Mouse (Mus musculus) embryonic facial prominence, embryonic 10.5 days (tissue): ENCODE results near the gene Ppp1r16b. TPM values are rescaled to one million over a fixed set of nuclear protein-coding genes. Genes with fewer than 3 reads are reported as not detected.

Experiments
- DNase-seq: peaks from one replicate; pipeline ENCODE4 v3.0.0-alpha.2; 2017; ENCODE audit warnings: low spot score
- H3K27ac ChIP-seq: fragments of 300-500 bp; sonication (generic); replicated peaks from 2 replicates; pipeline ENCODE4 v1.5.1; 2016; ENCODE audit warnings: mild to moderate bottlenecking
- H3K27me3 ChIP-seq: fragments of 300-500 bp; sonication (generic); replicated peaks from 2 replicates; pipeline ENCODE4 v1.6.1; 2016; ENCODE audit warnings: low read depth, mild to moderate bottlenecking; ENCODE audit not compliant: poor library complexity, severe bottlenecking
- H3K36me3 ChIP-seq: fragments of 300-500 bp; sonication (generic); replicated peaks from 2 replicates; pipeline ENCODE4 v1.6.1; 2016; ENCODE audit warnings: mild to moderate bottlenecking, moderate library complexity
- H3K4me1 ChIP-seq: fragments of 300-500 bp; sonication (generic); 2 replicates; pipeline ENCODE4 v1.6.1; 2016
- H3K4me3 ChIP-seq: fragments of 300-500 bp; sonication (generic); 2 replicates; pipeline ENCODE4 v1.5.1; 2016; ENCODE audit warnings: mild to moderate bottlenecking, moderate library complexity
- H3K9me3 ChIP-seq: fragments of 300-500 bp; sonication (generic); 2 replicates; pipeline ENCODE4 v1.6.1; 2016; ENCODE audit warnings: mild to moderate bottlenecking
- WGBS: fragments of 180-500 bp; shearing (Covaris S2); methylation state at CpG from one replicate; pipeline ENCODE4 v1.1.7; 2016; 5-methylcytosine and 5-hydroxymethylcytosine counted together
- polyA plus RNA-seq: library from polyadenylated mRNA; unstranded; fragments of >200 nt; fragmentation: Nextera tagmentation; extraction: Ambion mirVana; gene quantifications from 2 replicates; pipeline ENCODE4 v1.2.1, GENCODE M21; 2016

Ppp1r16b gene
- polyA plus RNA-seq, 1 experiment from 2014 or later = 3.3 TPM

- H3K9me3 ChIP-seq = no peaks in the 10 kb centered on the region
- no peaks in the 10 kb centered on the region for H3K36me3 ChIP-seq
- H3K4me3 ChIP-seq = no peak overlapping the region
- DNase-seq = peak; percentile 41
- H3K27me3 ChIP-seq = peaks cover 55% of the 10 kb centered on the region
- no peak overlapping the region for H3K27ac ChIP-seq
- peaks cover 80% of the 10 kb centered on the region for H3K4me1 ChIP-seq
- WGBS = 20% methylated on average over 10 of the region's 10 CpGs
Observed at GRCm38 (mm10) chr2:158670571-158670970, 5.4 kb downstream of the Ppp1r16b start.

DNA sequence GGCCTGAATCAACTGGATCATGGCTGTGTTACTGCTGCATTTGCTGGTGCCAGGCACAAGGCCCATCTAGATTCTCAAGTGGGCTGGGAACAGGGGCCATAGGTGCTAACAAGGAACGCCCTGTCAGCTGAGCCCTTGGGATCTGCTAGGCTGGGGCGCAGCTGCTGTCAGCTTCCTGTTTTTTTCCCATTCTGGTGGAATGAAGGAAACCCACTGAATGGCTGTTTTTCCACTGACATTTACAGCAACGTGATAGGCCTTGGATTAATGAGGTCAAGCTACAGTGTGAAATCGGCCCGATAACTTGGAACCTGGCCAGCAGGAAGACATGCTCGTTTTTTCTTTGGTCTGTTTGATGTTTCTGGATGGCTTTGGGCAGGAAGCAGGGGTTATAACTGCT is 7.6 kb downstream of the Ppp1r16b start:
- Histone ChIP-seq H3K4me3 (no peak overlapping the region), H3K36me3 (no peaks in the 10 kb centered on the region), H3K27ac (no peak overlapping the region), H3K4me1 (peaks cover 62% of the 10 kb centered on the region), H3K9me3 (no peaks in the 10 kb centered on the region), H3K27me3 (peaks cover 33% of the 10 kb centered on the region)
- no peak for DNase-seq
- WGBS = 39% methylated on average over 6 of the region's 6 CpGs

DNA sequence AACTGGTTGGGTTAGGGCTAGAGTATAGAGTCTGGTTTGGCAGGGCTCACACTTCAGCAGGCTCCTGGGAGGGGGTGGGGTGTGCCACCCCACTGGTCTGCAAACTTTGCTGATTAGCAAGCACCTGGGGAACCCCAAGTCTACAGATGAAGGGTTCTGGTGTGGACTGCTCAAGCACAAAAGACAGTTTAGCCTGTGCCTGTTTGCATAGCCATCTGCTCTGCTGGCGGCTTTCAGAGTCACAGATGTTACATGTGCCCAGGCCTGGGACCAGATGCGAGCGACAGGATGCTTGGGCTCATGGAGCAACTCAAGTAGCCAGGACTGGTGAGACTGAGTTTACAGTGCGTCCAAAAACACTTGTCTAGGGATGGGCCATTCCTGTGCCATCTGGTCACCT is 8.3 kb downstream of the Ppp1r16b start:
- peaks cover 26% of the 10 kb centered on the region for H3K27me3 ChIP-seq
- DNase-seq = peak; percentile 27
- no peak overlapping the region for H3K27ac ChIP-seq
- no peaks in the 10 kb centered on the region for H3K9me3 ChIP-seq
- 66% methylated on average over 4 of the region's 4 CpGs for WGBS
- no peaks in the 10 kb centered on the region for H3K36me3 ChIP-seq
- peaks cover 60% of the 10 kb centered on the region for H3K4me1 ChIP-seq
- no peak overlapping the region for H3K4me3 ChIP-seq

GRCm38 (mm10) chr2:158674131-158674530 is 8.9 kb downstream of the Ppp1r16b start:
- WGBS = 71% methylated on average over 6 of the region's 6 CpGs

GRCm38 (mm10) chr2:158674759-158675158 is 9.6 kb downstream of the Ppp1r16b start:
- WGBS = 86% methylated on average over 7 of the region's 7 CpGs
- Histone ChIP-seq H3K36me3 (no peaks in the 10 kb centered on the region), H3K27me3 (peaks cover 14% of the 10 kb centered on the region), H3K27ac (no peak overlapping the region), H3K9me3 (no peaks in the 10 kb centered on the region), H3K4me3 (no peak overlapping the region), H3K4me1 (peaks cover 49% of the 10 kb centered on the region)
- DNase-seq = no peak

More at GRCm38 (mm10) chr2:158674131-158674530, 8.9 kb downstream of the Ppp1r16b start:
- Histone ChIP-seq H3K27me3 (peaks cover 20% of the 10 kb centered on the region), H3K9me3 (no peaks in the 10 kb centered on the region), H3K4me1 (peaks cover 54% of the 10 kb centered on the region), H3K36me3 (no peaks in the 10 kb centered on the region), H3K4me3 (no peak overlapping the region), H3K27ac (no peak overlapping the region)
- DNase-seq = no peak

DNA sequence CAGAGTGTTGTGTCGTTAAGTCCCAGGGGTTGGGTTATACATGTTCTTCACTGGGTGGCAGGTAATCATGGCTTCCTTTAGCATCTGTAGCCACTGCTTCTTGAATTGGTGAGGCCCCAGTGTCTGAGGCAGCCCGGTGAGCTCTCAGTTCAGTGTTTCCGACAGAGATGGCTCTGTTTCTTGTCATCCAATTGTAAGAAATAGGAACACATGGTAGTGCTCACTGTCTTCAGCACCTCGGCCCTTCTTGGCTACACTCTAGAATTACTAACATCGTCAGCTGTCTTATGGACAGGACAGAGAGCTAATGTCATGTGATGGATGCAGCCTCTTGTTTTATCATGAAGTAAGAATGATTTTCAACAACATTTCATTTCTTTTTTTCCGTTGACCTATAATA is 10.0 kb downstream of the Ppp1r16b start:
- Histone ChIP-seq H3K4me3 (no peak overlapping the region), H3K27me3 (peaks cover 9% of the 10 kb centered on the region), H3K27ac (no peak overlapping the region), H3K4me1 (peaks cover 48% of the 10 kb centered on the region), H3K36me3 (no peaks in the 10 kb centered on the region), H3K9me3 (no peaks in the 10 kb centered on the region)
- WGBS = 84% methylated on average over 6 of the region's 6 CpGs
- DNase-seq = no peak

DNA sequence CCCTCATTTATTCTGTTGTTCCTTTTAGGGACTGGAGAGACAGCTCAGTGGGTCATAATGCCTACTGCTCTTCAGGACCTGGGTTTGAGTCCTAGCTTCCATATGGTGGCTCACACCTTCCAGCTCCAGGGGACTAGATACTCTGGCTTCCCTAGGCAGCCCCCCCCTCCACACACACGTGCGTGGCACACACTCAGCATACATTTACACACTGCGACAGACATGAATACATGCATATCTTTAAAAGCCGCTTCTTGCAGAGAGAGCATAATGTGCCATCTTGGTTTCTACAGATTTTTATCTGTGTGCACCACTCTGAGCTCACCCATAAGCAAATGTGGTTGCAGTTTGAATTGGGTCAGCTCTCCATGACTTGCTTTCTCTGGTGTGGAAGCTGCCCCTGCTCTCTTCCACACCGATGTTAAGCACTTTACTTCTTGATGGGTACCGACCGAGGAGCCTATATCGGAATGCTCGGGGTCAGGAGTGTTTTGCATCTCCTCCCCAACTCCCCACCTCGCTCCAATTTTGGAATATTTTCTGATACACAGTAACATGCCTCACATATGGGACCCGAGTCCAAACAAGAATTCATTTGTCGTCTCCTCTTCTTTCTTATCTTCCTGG is 10.8 kb downstream of the Ppp1r16b start:
- peaks cover 3% of the 10 kb centered on the region for H3K27me3 ChIP-seq
- no peak for DNase-seq
- H3K9me3 ChIP-seq = no peaks in the 10 kb centered on the region
- no peak overlapping the region for H3K27ac ChIP-seq
- H3K36me3 ChIP-seq = no peaks in the 10 kb centered on the region
- H3K4me3 ChIP-seq = no peak overlapping the region
- peaks cover 44% of the 10 kb centered on the region for H3K4me1 ChIP-seq
- WGBS = 90% methylated on average over 12 of the region's 12 CpGs

DNA sequence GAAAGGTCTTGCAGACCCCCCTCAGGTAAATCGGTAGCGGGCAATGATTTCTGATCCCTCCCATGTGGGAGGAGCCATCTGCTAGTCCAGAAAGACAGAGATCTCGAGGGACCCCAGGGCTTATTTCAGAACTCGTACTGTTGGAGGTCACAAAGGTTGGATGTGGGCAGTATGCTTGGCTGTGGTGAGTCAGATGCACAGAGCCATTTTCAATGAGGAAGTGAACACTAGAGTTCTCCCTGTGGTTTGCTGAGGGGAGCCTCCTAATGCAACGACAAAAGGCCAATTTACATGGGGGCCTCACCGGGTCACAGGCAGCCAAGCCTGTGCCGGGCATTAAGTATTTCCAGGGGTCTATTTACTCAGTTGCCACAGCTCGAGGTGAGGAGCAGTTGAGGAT is 12.7 kb downstream of the Ppp1r16b start:
- no peaks in the 10 kb centered on the region for H3K27me3 ChIP-seq
- no peak overlapping the region for H3K27ac ChIP-seq
- H3K4me3 ChIP-seq = no peak overlapping the region
- no peak for DNase-seq
- H3K9me3 ChIP-seq = no peaks in the 10 kb centered on the region
- 64% methylated on average over 8 of the region's 8 CpGs for WGBS
- no peaks in the 10 kb centered on the region for H3K36me3 ChIP-seq
- H3K4me1 ChIP-seq = peaks cover 45% of the 10 kb centered on the region

DNA sequence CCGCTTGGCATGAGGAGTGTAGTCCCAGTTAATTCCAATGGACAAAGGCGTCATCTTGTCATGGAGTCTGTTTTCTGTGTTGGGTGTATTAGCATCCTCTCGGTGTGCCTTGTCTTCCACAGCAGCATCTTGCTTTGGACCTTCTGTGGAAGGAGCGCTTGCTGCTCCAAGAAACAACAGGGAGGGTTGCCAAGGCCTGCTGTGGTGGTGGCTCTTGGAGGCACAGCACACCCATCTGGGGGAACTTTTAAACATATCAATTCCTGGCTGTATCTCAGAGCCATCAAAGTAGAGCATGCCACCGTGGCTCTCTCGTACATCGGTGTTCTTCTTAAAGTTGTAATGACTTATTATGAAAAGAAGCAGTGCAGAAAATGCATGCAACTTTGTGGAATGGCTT is 13.9 kb downstream of the Ppp1r16b start:
- no peaks in the 10 kb centered on the region for H3K9me3 ChIP-seq
- H3K4me3 ChIP-seq = no peak overlapping the region
- WGBS = 95% methylated on average over 7 of the region's 7 CpGs
- no peaks in the 10 kb centered on the region for H3K27me3 ChIP-seq
- peaks cover 39% of the 10 kb centered on the region for H3K4me1 ChIP-seq
- no peaks in the 10 kb centered on the region for H3K36me3 ChIP-seq
- no peak for DNase-seq
- no peak overlapping the region for H3K27ac ChIP-seq

DNA sequence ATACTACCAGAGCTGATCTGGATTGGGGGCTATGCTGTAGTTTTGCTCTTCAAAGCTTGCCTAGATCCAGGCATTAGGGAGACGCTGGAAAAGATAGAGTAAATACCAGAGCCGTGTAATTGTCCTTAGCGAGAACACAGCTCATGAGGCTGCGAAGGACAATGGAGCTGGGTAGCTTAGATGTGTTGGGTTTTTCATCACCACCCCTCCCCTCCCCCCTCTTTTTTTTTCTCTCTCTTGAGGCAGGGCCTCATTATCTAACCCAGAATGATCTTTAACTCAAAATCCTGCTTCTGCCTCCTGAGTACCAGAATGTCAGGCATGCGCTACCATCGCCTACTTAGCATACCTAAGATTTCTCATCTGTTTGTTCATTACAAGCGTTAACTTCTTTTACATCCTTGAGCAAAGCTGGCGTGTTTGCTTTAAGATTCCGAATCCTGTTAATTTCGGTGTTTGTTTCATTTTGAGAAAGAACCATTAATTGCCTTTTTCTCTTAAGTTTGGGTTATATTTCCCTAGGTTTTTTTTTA is 15.2 kb downstream of the Ppp1r16b start:
- Histone ChIP-seq H3K4me1 (peaks cover 38% of the 10 kb centered on the region), H3K9me3 (no peaks in the 10 kb centered on the region), H3K4me3 (no peak overlapping the region), H3K36me3 (no peaks in the 10 kb centered on the region), H3K27me3 (no peaks in the 10 kb centered on the region), H3K27ac (no peak overlapping the region; the same call in 1 of the 2 replicates)
- DNase-seq = no peak
- 65% methylated on average over 10 of the region's 10 CpGs for WGBS

DNA sequence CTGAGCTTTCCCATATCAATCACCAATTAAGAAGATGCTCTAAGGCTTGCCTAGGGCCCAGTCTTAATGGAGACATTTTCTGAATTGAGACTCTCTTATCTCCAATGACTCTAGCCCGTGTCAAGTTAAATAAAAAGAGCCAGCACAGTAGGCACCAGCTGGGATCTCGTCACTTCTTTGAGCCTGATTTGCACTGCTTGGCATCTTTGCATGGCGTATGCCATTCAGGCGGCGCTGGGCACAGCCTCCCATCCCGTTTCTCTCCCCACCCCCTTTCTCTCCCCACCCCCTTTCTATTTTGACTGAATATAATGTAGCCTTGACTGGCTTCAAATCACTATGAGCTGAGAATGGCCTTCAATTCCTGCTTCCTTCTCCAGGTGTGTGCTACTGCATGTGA is 16.5 kb downstream of the Ppp1r16b start:
- Histone ChIP-seq H3K4me3 (no peak overlapping the region), H3K36me3 (no peaks in the 10 kb centered on the region), H3K9me3 (no peaks in the 10 kb centered on the region), H3K4me1 (peaks cover 49% of the 10 kb centered on the region), H3K27me3 (no peaks in the 10 kb centered on the region), H3K27ac (no peak overlapping the region)
- no peak for DNase-seq
- WGBS = 82% methylated on average over 6 of the region's 6 CpGs

DNA sequence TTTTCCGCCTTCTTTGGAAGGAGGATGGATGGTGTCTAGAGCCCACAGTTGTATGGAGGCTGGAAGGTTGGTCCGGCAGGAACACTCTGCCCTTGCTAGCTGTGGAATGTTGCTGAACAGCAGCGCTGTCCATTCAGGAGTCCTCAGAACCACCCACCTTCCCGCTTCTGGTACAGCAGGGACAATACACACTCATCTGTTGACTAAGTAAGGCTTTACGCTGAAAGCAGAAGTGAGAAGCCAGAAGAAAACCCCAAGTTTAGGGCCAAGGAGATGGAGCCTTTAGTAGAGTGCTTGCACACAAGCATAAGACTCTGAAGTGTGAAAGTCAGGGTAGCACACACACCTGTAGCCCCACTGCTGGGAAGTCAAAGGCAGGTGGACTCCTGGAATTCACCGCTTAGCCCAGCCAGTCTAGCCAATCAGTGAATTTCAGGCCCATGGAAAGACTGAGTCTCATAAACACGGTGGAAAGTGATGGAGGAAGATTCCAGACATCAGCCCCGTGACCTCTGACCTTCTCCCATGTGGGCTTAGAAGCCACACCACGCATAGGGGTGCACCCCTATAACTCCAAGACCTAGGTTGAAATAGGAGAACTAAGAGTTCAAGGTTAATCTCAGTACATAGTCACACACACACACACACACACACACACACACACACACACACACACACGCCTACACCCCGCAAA is 17.3 kb downstream of the Ppp1r16b start:
- Histone ChIP-seq H3K27me3 (no peaks in the 10 kb centered on the region), H3K27ac (no peak overlapping the region)

GRCm38 (mm10) chr2:158683038-158683413 is 17.8 kb downstream of the Ppp1r16b start:
- Histone ChIP-seq H3K4me3 (no peak overlapping the region), H3K4me1 (peaks cover 56% of the 10 kb centered on the region), H3K27me3 (no peaks in the 10 kb centered on the region), H3K36me3 (no peaks in the 10 kb centered on the region), H3K27ac (no peak overlapping the region), H3K9me3 (no peaks in the 10 kb centered on the region)
- 23% methylated on average over 4 of the region's 4 CpGs for WGBS
- DNase-seq = peak; percentile 24

More for the DNA sequence above, 17.3 kb downstream of the Ppp1r16b start:
- Histone ChIP-seq H3K9me3 (no peaks in the 10 kb centered on the region), H3K36me3 (no peaks in the 10 kb centered on the region), H3K4me1 (peaks cover 55% of the 10 kb centered on the region), H3K4me3 (no peak overlapping the region)
- whole genome bisulfite sequencing = 64% methylated on average over 11 of the region's 11 CpGs
- DNase-seq = no peak
